Comparison of ENCODE assay signal across 24 mouse cellular contexts in the genomic region with DNA sequence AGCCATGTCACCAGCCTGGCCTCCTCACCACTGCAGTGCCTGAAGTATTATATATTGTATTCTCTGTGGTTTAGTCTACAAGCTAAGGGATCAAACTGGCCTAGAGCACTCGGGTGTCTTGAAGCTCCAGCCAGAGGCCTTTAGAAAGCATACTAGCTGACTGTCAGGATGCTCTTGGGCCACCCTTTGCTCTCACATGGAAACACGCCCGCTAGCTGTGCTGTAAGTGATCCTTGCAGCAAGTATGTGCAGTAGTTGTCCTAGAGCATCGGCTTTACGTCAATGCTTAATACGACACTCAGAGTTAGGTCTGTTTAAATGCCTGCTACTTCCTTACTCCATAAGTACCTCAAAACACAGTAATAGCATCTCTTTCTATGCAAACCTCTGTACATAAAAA.
"Had no signal": no experiment of that assay in that cellular context is flagged by ENCODE, and none has a peak within 500 bp of the region (broad histone marks: within the 10 kb centered on the region; RNA-seq: fewer than 3 reads in every experiment).

No protein-coding gene starts in this region.

- H3K9ac ChIP-seq: heart, embryonic 13.5 days; heart, embryonic 15.5 days; hindbrain, embryonic 13.5 days; hindbrain, embryonic 15.5 days; kidney, embryonic 15.5 days; limb, embryonic 13.5 days; limb, embryonic 15.5 days; liver, embryonic 12.5 days; liver, embryonic 14.5 days had no signal

- ATAC-seq: hindbrain, postnatal 0 days; intestine, embryonic 16.5 days; liver, embryonic 12.5 days had no signal

- H3K27me3 ChIP-seq: heart, embryonic 13.5 days; heart, embryonic 15.5 days; hindbrain, embryonic 13.5 days; hindbrain, embryonic 15.5 days; kidney, embryonic 15.5 days; limb, embryonic 13.5 days; limb, embryonic 15.5 days; liver, embryonic 12.5 days had no signal

- H3K9me3 ChIP-seq: heart, embryonic 13.5 days; heart, embryonic 15.5 days; hindbrain, embryonic 13.5 days; hindbrain, embryonic 15.5 days; kidney, embryonic 15.5 days; limb, embryonic 13.5 days; limb, embryonic 15.5 days; liver, embryonic 12.5 days had no signal

- DNase-seq: gastrocnemius, postnatal 14 days; heart, adult 2 months; heart, postnatal 14 days; heart, postnatal 36 days; kidney, adult 11 months; kidney, adult 2 months; kidney, adult 9 months; kidney, postnatal 14 days; kidney, postnatal 36 days; layer of hippocampus, postnatal 36 days; left cerebral cortex, postnatal 4 days had no signal

- H3K27ac ChIP-seq: heart, adult 2 months; heart, embryonic 13.5 days; heart, embryonic 15.5 days; hindbrain, embryonic 13.5 days; hindbrain, embryonic 15.5 days; hindbrain, postnatal 0 days; kidney, embryonic 15.5 days; kidney, postnatal 0 days; limb, embryonic 13.5 days; limb, embryonic 15.5 days; liver, embryonic 12.5 days; liver, embryonic 14.5 days had no signal

- H3K4me3 ChIP-seq: heart, adult 2 months; heart, embryonic 13.5 days; heart, embryonic 15.5 days; hindbrain, embryonic 13.5 days; hindbrain, embryonic 15.5 days; kidney, embryonic 15.5 days; limb, embryonic 13.5 days; limb, embryonic 15.5 days; liver, embryonic 12.5 days had no signal

- H3K4me2 ChIP-seq: heart, embryonic 11.5 days; heart, embryonic 13.5 days; heart, embryonic 15.5 days; hindbrain, embryonic 13.5 days; hindbrain, embryonic 15.5 days; kidney, embryonic 15.5 days; limb, embryonic 13.5 days; limb, embryonic 15.5 days; liver, embryonic 12.5 days had no signal

- H3K36me3 ChIP-seq: heart, embryonic 13.5 days; heart, embryonic 15.5 days; hindbrain, embryonic 13.5 days; hindbrain, embryonic 15.5 days; kidney, embryonic 15.5 days; limb, embryonic 13.5 days; limb, embryonic 15.5 days; liver, embryonic 12.5 days had no signal

- H3K4me1 ChIP-seq: heart, embryonic 13.5 days; heart, embryonic 15.5 days; hindbrain, embryonic 15.5 days; kidney, embryonic 15.5 days; limb, embryonic 13.5 days; limb, embryonic 15.5 days; liver, embryonic 12.5 days had no signal
